Comparison of ENCODE assay signal across 12 mouse cellular contexts in the genomic region with DNA sequence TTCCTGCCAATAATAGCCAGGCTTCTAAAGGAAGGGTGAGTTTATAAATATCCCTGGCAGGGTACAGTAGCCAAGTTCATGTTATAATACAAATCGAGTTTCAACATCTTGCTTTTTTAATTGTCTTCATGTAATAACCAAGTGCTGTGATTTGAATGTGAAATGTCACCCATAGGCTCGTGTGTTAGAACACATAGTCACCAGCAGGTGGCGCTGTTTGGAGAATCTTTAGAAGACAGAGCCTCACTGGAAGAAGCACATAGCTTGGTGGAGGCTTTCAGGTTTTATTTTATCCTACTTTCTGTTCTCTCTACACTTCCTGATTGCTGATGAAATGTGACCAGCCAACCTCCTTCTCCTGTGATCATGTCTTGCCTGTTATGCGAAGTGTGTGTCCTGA.
A peak's percentile ranks its signal among the peaks of the same experiment; 100 is the strongest.
DNase-seq lines count a peak whose midpoint lies in the region; ATAC-seq and TF ChIP-seq lines count a peak whose summit lies in the region.
"Had no signal": no experiment of that assay in that cellular context is flagged by ENCODE, and none has a peak within 500 bp of the region (broad histone marks: within the 10 kb centered on the region; RNA-seq: fewer than 3 reads in every experiment).

No protein-coding gene starts in this region.

- H3K4me2 ChIP-seq in kidney, postnatal 0 days (ENCODE audit: low read length): no peak overlapping the region
- H3K4me2 ChIP-seq in forebrain, embryonic 12.5 days: no peak overlapping the region

- DNase-seq in kidney, postnatal 0 days (ENCODE audit: low spot score): no peak
- DNase-seq in kidney, postnatal 14 days: no peak
- DNase-seq in A20 (ENCODE audit: low read depth, low spot score): peak; percentile 7
- peak; percentile 7 for DNase-seq in c-Kit-positive CD71-positive TER-119-positive erythroid progenitor cells, embryonic 14.5 days (ENCODE audit: low spot score)
- no peak for DNase-seq in urinary bladder, postnatal 14 days (ENCODE audit: low spot score)
- DNase-seq: cerebellum, adult 2 months; heart, postnatal 14 days; kidney, adult 9 months; layer of hippocampus, adult 9-11 months; right cerebral cortex, postnatal 25 days had no signal

- H3K9me3 ChIP-seq in kidney, postnatal 0 days (replicated peaks; ENCODE audit: low read length): peaks cover 4% of the 10 kb centered on the region; the same call in 1 of the 2 replicates
- H3K9me3 ChIP-seq in E14TG2a.4 (ENCODE audit: low read length): peaks cover 20% of the 10 kb centered on the region
- H3K9me3 ChIP-seq in forebrain, embryonic 12.5 days: peaks cover 4% of the 10 kb centered on the region; the same call in 1 of the 2 replicates

- no peak overlapping the region for H3K4me3 ChIP-seq in kidney, postnatal 0 days (replicated peaks; ENCODE audit: low read depth, low read length)
- H3K4me3 ChIP-seq in E14TG2a.4 (replicated peaks; ENCODE audit: low read length): no peak overlapping the region
- no peak overlapping the region for H3K4me3 ChIP-seq in forebrain, embryonic 12.5 days (replicated peaks)

- WGBS in kidney, postnatal 0 days: 95% methylated on average over 4 of the region's 4 CpGs
- WGBS in forebrain, embryonic 12.5 days: 91% methylated on average over 4 of the region's 4 CpGs

- no peaks in the 10 kb centered on the region for H3K27me3 ChIP-seq in kidney, postnatal 0 days (ENCODE audit: insufficient read depth, low read length)
- no peaks in the 10 kb centered on the region for H3K27me3 ChIP-seq in E14TG2a.4 (ENCODE audit: insufficient read depth, low read length)
- no peaks in the 10 kb centered on the region for H3K27me3 ChIP-seq in forebrain, embryonic 12.5 days

- peaks cover 34% of the 10 kb centered on the region for H3K36me3 ChIP-seq in kidney, postnatal 0 days (ENCODE audit: insufficient read depth, low read length)
- H3K36me3 ChIP-seq in E14TG2a.4 (ENCODE audit: insufficient read depth, low read length): peaks cover 30% of the 10 kb centered on the region
- H3K36me3 ChIP-seq in forebrain, embryonic 12.5 days (replicated peaks): peaks cover 14% of the 10 kb centered on the region

- H3K27ac ChIP-seq in kidney, postnatal 0 days: no peak overlapping the region
- no peak overlapping the region for H3K27ac ChIP-seq in forebrain, embryonic 12.5 days

- H3K9ac ChIP-seq in kidney, postnatal 0 days (ENCODE audit: low read depth, low read length): no peak overlapping the region
- no peak overlapping the region for H3K9ac ChIP-seq in forebrain, embryonic 12.5 days

- no peak for ATAC-seq in kidney, postnatal 0 days (replicated peaks; ENCODE audit: low FRiP score, low read depth)
- ATAC-seq in forebrain, embryonic 12.5 days (ENCODE audit: low FRiP score): no peak

- peak; percentile 57 for TF ChIP-seq CTCF in kidney, postnatal 0 days (IDR thresholded peaks at IDR 0.05; ENCODE audit: low read depth)
- peak; percentile 36 for TF ChIP-seq CTCF in E14TG2a.4 (conservative IDR thresholded peaks at IDR 0.05; ENCODE audit: low read length)

- H3K4me1 ChIP-seq in kidney, postnatal 0 days (replicated peaks; ENCODE audit: insufficient read depth, low read length): no peaks in the 10 kb centered on the region
- H3K4me1 ChIP-seq in E14TG2a.4 (replicated peaks; ENCODE audit: low read depth, low read length): peaks cover 9% of the 10 kb centered on the region; the same call in 1 of the 2 replicates
- no peaks in the 10 kb centered on the region for H3K4me1 ChIP-seq in forebrain, embryonic 12.5 days

Comparison
In these comparisons a context has a peak if more than half of its experiments do, and no peak if none do; other contexts are left out.
1. DNase-seq: peak in A20 (single experiment) and c-Kit-positive CD71-positive TER-119-positive erythroid progenitor cells, embryonic 14.5 days (single experiment); none in kidney, postnatal 0 days (single experiment), kidney, postnatal 14 days (single experiment) and urinary bladder, postnatal 14 days (single experiment).